Mouse (Mus musculus) cerebellum, adult 11-12 months (tissue): ENCODE measurements at regions not wholly inside any gene's neighbourhood (a gene's known extent, or its start where the extent isn't known, plus 50 kb on each side); places are given as distances from the start of the nearest gene placed in this dataset.

ENCODE experiments used
- DNase-seq: peaks from one replicate; pipeline ENCODE4 v3.0.0; 2022

GRCm38 (mm10) chr13:6261458-6261857, 286.5 kb upstream of the Pitrm1 start:
- no peak for DNase-seq

GRCm38 (mm10) chr13:6270546-6270945, 277.4 kb upstream of the Pitrm1 start:
- DNase-seq: no peak

- DNase-seq: no peak
Measured at GRCm38 (mm10) chr13:6272932-6273331, 275.0 kb upstream of the Pitrm1 start.

GRCm38 (mm10) chr13:6280073-6280472, 267.9 kb upstream of the Pitrm1 start:
- DNase-seq: no peak

GRCm38 (mm10) chr13:6288109-6288508, 259.8 kb upstream of the Pitrm1 start:
- no peak for DNase-seq

GRCm38 (mm10) chr13:6292098-6292497, 255.9 kb upstream of the Pitrm1 start:
- DNase-seq: no peak

GRCm38 (mm10) chr13:6305718-6306117, 242.2 kb upstream of the Pitrm1 start:
- no peak for DNase-seq

GRCm38 (mm10) chr13:6306616-6306988, 241.3 kb upstream of the Pitrm1 start:
- no peak for DNase-seq

- DNase-seq: no peak
Measured at GRCm38 (mm10) chr13:6306989-6307917, 240.7 kb upstream of the Pitrm1 start.

- no peak for DNase-seq
Measured at GRCm38 (mm10) chr13:6316201-6316600, 231.7 kb upstream of the Pitrm1 start.

GRCm38 (mm10) chr13:6323948-6324347, 224.0 kb upstream of the Pitrm1 start:
- no peak for DNase-seq

GRCm38 (mm10) chr13:6330320-6330950, 217.5 kb upstream of the Pitrm1 start:
- DNase-seq: no peak

GRCm38 (mm10) chr13:6340157-6340556, 207.8 kb upstream of the Pitrm1 start:
- no peak for DNase-seq

GRCm38 (mm10) chr13:6341102-6341737, 206.7 kb upstream of the Pitrm1 start:
- no peak for DNase-seq

GRCm38 (mm10) chr13:6365169-6365568, 182.8 kb upstream of the Pitrm1 start:
- DNase-seq: no peak

GRCm38 (mm10) chr13:6367661-6368060, 180.3 kb upstream of the Pitrm1 start:
- DNase-seq: no peak

GRCm38 (mm10) chr13:6374570-6375173, 173.3 kb upstream of the Pitrm1 start:
- DNase-seq: no peak

GRCm38 (mm10) chr13:6377919-6378318, 170.0 kb upstream of the Pitrm1 start:
- no peak for DNase-seq

- DNase-seq: no peak
Measured at GRCm38 (mm10) chr13:6395562-6396223, 152.3 kb upstream of the Pitrm1 start.

- no peak for DNase-seq
Measured at GRCm38 (mm10) chr13:6397648-6398047, 150.3 kb upstream of the Pitrm1 start.

- no peak for DNase-seq
Measured at GRCm38 (mm10) chr13:6431821-6432220, 116.1 kb upstream of the Pitrm1 start.

- no peak for DNase-seq
Measured at GRCm38 (mm10) chr13:6446976-6447375, 101.0 kb upstream of the Pitrm1 start.

- DNase-seq: no peak
Measured at GRCm38 (mm10) chr13:6461363-6461762, 86.6 kb upstream of the Pitrm1 start.
